Mouse (Mus musculus) mammary gland, adult 2 months (tissue): Measurements from ENCODE around the gene Ryr3. TPM values are rescaled to one million over a fixed set of nuclear protein-coding genes. Genes with fewer than 3 reads are reported as not detected.

ENCODE experiments used
- polyA plus RNA-seq: library from polyadenylated mRNA; depleted of rRNA; stranded (reverse); fragments of >200 nt; gene quantifications from 2 replicates; pipeline ENCODE4 v1.2.3, GENCODE M21; 2012; ENCODE audit warnings: low replicate concordance; rRNA removed

Gene Ryr3
- polyA plus RNA-seq: 0.13 and 0.26 TPM in 2 replicates

GRCm38 (mm10) chr2:113216746-113217461 is at the start of gene Ryr3:
Gene Ryr3, minus strand, starts transcription at chr2:113217096.

Other genes with a start within 250 kb of the Ryr3 start
- not detected in 2 replicates for gene Tmco5b, start 68.6 kb upstream of the Ryr3 start, polyA plus RNA-seq
- 1.1 and 1.9 TPM in 2 replicates for gene Fmn1, start 110.6 kb upstream of the Ryr3 start, polyA plus RNA-seq